Mouse (Mus musculus) thymus, postnatal 0 days (tissue): ENCODE results near the gene Bco2. TPM values are rescaled to one million over a fixed set of nuclear protein-coding genes. Genes with fewer than 3 reads are reported as not detected.

Experiments
- DNase-seq: peaks from one replicate; pipeline ENCODE4 v3.0.0-alpha.2; 2015; ENCODE audit warnings: low spot score
- polyA plus RNA-seq: library from polyadenylated mRNA; unstranded; fragments of >200 nt; fragmentation: Nextera tagmentation; extraction: Ambion mirVana; gene quantifications from 2 replicates; pipeline ENCODE4 v1.2.1, GENCODE M21; 2015

Bco2 gene
- polyA plus RNA-seq, 1 experiment from 2014 or later: 0.39 TPM

GRCm38 (mm10) chr9:50561145-50561917, 6.3 kb upstream of the Bco2 start, which contains the start of gene Tex12:
TSS of gene Tex12 (minus strand) at chr9:50561325.
- no peak for DNase-seq

DNA sequence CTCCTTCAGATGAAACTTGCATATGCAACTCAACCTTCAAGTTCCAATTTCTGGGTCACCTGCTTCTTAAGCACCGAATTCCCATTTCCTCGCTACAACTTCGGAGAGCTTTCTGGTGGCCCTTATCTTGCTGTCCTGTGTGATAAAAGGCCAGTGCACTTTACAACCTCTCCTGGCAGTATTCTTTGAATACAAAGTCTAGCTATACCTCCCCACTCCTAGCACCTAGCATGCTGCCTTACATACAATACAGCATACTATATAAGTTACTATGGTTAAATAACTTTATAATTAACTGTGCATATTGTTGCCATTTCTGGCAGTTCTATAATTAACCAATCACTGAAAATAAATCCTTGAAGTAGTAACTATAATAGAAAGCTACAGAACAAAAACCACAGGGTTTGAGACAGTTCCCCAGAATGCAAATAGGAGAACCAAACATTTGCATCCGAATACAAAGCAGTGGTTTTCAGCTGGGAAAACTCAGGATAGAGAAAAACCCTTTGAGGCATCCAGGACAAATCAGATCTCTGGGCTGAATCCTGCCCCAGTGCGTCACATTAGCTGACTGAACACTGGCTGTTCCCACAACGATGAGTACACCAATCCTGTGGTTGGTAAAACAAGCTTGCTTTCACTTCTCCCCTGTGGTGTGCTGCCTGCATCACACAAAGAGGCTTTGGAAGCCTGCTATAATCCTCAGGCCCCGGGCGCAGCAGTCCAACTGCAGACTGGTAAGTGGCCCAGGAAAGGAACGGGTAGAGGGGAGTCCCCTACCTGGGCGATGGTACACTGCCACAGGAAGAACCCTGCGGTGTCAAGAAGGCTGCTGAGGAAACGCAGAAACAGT, 514 bp downstream of the Bco2 start, which contains the start of gene Il18:
Gene Il18 (plus strand): TSS at position 587 of the 853 bp plus-strand sequence.
- DNase-seq: peak; percentile 23

DNA sequence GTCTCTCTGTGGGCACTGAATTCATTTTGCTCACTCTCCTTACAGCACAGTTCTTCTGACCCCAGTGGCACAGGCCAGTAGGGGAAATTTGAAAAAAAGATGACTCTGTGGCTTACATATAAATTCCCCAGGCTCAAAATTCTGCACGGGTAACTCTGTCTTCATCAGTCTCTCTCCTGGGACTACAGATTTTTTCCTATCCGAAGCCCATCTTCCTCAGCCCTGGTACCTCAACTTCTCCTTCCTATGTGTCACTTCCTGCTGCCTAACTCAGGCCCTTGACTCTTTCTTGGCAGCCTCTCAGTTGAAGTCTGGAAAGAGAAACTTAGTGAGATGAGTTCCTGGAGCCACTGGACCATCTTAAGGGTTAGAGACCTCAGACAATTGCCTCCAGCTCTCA, 1.4 kb downstream of the Bco2 start:
- DNase-seq: no peak

GRCm38 (mm10) chr9:50552206-50552605, 2.8 kb downstream of the Bco2 start:
- DNase-seq: no peak

GRCm38 (mm10) chr9:50548936-50549335, 6.0 kb downstream of the Bco2 start:
- no peak for DNase-seq

- DNase-seq: peak; percentile 75
Measured at GRCm38 (mm10) chr9:50547859-50548478, 7.0 kb downstream of the Bco2 start.

DNA sequence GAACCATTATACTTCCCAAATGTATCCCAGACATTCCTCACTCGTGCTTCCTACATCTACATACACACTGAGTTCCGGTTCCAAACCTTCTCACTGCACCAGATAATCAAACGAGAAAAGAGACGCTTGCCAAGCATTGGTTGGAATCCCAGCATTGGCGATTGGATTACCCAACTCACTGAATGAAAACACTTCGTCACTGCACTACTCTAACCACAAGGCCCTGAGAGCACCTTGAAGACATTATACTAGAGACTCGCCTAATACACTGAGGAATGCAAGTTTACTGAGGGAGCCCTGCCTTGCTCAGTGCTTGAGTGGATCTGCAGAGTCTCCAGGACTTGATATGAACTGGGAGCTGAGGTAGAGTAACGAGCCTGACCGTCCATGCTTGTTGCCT, 12.6 kb downstream of the Bco2 start:
- DNase-seq: no peak

GRCm38 (mm10) chr9:50540170-50540569, 14.8 kb downstream of the Bco2 start:
- DNase-seq: no peak

DNA sequence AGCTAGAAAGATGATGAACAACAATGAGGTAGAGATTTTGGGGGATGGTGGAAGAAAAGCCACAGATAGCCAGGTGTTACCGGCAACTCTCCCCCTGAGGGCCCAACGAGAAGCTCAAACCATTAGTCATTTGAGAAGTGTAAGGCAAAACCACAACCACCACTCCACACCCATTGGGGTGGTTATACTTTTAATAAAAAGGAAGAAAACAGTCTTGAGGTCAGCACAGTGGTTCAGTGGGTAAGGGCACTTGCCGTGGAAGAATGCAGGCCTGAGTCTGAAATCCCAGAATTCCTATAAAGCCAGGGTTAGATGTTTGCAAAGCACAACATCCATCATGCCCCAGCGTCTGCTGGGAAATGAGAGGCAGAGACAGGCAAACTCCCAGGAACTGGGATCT, 17.7 kb downstream of the Bco2 start:
- DNase-seq: no peak

DNA sequence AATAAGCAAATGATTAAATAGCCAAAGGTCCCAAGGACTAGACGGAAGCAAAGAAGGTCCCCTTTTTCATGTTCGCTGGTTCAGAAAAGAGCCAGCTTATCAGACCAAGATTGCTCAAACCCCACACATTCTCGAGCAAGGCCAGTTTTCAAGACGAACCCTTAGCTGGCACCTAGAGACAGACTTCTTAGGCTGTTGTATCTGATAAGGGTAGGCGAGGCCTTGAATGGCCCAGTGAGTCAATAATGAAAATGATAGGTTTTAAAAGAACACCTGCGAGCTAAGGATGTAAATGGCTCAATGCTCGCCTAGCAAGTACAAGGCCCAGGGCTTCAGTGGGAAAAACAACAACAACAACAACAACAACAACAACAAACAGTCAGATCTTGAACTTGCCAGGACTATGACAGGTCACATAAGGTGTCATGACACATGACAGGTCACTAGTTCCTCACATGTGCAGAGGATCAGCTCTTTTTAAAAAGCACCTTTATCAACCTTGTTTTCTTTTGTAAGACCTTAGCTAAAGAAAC, 18.3 kb downstream of the Bco2 start:
- DNase-seq: no peak

DNA sequence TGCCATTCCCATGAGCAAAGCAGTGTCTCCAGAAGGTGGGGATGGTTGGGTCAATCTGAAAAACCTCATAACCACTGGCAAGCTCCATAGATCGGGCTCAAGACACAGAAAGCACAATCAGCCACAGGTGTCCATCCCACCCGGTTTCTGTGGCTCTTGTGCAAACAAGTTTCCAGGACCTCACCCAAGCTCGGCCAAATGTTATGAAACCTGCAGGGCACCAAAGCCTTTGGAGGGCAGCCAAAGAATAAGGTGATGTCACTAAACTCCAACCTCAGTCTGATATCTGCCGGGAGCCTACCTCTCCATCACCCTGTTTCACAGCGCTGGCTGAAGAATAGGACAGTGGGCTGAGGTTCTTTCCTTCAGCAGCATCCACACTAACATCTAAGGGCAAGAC, 19.1 kb downstream of the Bco2 start:
- no peak for DNase-seq

- DNase-seq: no peak
Measured at GRCm38 (mm10) chr9:50533791-50534190, 21.2 kb downstream of the Bco2 start.

DNA sequence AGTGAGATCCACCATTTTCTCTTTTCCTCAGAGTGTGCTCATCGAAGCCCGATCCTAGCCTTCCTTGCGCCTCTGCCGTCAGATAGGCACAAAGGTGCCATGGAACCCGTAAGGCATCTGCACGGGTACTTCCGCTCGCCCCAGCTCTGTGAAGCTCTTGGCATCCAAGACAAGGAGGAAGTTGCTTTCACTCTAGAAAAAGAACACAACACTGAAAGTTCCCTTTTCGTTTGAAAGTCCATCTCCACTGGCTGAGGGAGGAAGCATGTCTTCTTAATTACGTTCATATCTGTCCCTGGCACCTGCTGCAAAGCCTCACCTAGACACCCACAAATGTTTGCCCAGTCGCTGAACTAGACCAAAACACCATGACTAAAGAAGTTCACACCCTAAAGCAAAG, 21.7 kb downstream of the Bco2 start:
- peak; percentile 79 for DNase-seq

DNA sequence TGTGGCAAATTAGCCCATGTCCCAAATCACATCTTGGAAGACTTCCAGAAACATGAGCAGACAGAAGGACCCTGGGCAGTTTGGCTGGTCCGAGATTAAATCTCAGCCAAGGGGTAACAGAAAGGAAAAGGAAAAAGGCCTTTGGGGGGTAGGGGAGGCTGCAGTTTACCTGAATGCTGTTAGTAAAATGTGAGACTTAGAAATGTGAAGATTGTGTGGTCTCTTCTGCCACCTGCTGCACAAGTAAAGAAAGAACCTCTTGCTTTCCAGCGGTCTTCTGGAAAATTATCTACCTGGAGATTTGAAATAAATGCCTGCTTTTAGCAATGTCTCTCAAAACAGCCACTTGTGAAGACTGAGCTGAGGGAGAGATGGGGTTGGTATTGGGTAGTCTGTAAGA, 24.1 kb downstream of the Bco2 start:
- peak; percentile 67 for DNase-seq

- peak; percentile 99 for DNase-seq
Measured at GRCm38 (mm10) chr9:50528293-50528892, 26.6 kb downstream of the Bco2 start, which contains the start of gene Pts. TSS of gene Pts (minus strand) at chr9:50528724.

DNA sequence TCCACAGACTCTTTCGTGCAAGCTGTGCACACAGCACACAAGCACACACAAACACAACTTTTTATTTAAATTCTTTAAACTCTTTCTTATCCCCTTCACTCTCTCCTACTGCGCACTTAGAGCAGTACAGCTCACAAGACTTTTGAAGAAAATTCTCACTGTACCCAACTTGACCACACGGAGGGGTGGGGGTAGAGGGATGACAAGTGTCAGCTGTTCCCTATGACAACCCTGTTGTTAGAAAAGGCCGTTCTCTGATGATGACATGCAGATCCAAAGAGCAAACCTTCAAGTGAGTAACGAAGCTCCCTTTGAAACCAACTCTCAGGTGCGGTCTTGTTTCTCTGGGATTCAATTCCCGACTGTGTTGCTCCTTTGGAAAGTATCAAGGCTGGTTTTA, 27.1 kb downstream of the Bco2 start:
- peak; percentile 41 for DNase-seq

DNA sequence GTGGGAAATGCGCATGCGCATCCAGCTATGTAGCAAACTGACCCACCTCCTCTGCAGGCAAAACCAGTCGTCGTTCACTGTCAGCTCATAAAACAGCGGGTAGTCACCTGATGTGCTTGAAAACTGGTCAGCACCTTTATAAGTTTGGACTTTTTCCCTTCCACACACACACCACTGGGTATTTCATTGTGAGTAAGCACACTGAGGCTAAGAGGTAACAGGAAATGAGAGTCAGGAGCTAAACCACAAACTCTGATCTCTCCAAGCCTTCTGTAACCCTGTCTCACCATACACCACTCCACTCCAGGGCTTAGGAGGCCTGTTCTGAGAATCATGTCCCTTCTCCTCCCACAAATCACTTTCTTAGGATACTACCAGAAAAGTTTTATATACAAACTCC, 29.4 kb downstream of the Bco2 start:
- no peak for DNase-seq

DNA sequence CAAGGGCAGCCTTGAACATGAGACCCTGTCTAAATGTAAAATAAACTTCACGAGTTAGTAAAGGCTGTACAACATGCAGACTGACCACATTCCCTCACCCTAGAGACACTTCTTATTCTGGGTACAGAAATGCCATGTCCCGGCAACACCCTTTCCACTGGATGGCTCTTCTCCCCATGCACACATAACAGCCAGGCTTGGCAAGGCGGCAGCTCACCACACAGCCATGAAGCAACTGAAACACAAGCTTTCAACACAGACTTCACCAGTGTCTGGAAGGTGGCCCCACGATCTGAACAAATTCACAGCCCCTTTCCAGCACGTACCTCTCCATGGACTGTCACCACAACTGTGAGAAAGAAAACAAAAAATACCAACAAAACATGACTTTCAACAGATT, 30.0 kb downstream of the Bco2 start:
- no peak for DNase-seq

- DNase-seq: no peak
Measured at GRCm38 (mm10) chr9:50522574-50522973, 32.4 kb downstream of the Bco2 start.

- no peak for DNase-seq
Measured at GRCm38 (mm10) chr9:50521562-50521961, 33.4 kb downstream of the Bco2 start.

DNA sequence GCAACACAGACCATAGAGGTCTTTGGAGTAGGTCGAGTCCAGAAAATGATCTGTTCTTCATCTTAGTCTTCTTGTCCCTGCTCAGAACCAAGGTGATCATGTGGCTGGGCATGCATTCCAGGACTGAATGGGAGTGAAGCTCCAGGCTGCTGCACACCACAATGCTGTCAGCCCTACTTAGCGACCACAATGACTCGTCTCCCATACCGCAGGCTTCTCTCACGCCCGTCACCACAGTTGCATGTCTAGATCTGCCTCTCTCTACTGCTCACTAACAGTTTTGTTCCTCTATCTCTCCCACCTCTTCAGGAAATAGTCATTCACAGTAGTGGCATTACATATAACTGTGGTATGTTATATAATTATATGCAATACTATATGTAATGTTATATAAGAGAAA, 34.2 kb downstream of the Bco2 start:
- no peak for DNase-seq
